Mouse (Mus musculus) heart, adult 8-10 months (tissue): ENCODE measurements around the gene Fbxo36. TPM values are rescaled to one million over a fixed set of nuclear protein-coding genes. Genes with fewer than 3 reads are reported as not detected.

Experiments
- DNase-seq: peaks from one replicate; pipeline ENCODE4 v3.0.0; 2022; ENCODE audit warnings: low spot score
- total RNA-seq, 4 experiments: library from RNA; stranded (reverse); gene quantifications; 2 replicates each; pipeline ENCODE4 v1.2.4; 2022

The Fbxo36 gene
- total RNA-seq, 4 experiments from 2014 or later: 1.3 to 3.0 (median 1.9) TPM

DNA sequence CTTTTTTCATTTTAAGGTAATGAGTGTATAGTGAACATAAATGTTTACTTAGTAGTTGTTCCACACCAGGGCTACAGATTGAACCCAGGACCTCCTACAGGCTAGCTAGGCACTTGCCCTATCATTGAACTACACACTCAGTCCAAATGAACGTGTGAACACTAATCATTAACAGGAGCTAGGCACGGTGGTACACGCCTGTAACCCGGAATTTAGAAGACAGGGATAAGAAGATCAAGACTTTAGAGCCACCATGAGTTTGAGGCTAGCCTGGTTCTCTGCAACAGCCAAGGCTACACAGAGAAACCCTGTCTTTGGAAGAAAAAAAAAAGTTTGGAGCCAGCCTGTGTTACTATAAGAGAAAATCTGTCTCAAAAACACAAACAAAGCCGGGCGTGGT is 20.0 kb downstream of the Fbxo36 start:
- DNase-seq: no peak

DNA sequence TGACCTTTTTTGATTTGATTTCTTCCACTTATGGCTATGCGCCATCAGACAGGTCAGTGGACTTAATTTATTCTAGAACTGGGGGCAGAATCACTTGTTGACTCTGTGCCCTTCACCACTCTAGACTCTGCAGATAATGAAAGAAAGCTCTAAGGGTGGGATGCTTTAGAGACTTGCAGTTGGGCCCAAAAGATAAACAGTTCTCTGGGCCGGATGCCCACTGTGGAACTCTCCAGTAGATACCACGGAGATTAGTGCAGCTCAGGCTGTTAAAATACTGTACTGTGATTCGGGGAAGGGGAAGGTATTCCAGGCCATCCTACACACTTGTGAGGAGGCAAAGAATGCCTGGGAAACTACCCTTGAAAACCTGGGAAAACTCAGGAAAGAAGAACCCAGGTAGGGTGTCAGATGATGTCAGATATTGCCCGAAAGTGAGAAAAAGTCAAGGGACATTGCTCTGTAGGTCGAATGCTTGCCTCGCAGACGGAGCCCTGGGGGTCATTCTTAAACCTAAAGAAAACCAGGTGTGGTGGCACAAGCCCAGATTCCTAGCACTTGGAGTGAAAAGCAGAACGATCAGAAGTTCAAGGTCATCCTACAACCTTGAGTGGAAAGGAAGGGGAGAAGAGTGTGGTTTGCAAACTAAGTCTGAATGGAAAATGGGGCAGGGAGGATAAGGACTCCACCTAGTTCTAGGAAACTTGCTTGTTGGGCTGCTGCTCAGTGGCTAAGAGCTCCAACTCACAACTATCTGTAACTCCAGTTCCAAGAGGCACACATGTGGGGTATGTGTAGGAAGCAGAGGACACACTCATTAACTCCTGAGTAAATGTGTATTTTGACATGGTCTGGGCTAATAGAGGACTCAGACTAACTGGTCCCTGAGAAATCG is 21.0 kb downstream of the Fbxo36 start:
- no peak for DNase-seq

GRCm38 (mm10) chr1:84861255-84861630 is 21.6 kb downstream of the Fbxo36 start:
- DNase-seq: no peak

DNA sequence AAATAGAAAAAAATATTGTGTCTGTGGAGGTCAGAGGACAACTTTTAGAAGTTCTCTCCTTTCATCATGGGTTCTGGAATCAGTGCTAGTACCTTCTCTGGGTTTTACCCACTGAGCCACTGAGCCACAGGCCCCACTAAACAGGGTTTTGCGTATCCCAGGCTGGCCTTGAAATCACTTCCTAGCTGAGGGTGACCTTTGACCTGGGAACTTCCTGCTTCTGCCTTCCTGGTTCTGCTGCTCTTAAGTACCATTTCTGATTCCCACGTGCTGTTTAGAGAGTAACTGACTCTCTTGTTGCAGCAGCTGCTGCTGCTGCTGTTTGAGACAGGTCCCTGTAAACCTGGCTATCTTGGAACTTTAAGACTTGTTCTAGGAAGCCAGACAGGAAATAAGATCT is 25.0 kb downstream of the Fbxo36 start:
- DNase-seq: no peak

DNA sequence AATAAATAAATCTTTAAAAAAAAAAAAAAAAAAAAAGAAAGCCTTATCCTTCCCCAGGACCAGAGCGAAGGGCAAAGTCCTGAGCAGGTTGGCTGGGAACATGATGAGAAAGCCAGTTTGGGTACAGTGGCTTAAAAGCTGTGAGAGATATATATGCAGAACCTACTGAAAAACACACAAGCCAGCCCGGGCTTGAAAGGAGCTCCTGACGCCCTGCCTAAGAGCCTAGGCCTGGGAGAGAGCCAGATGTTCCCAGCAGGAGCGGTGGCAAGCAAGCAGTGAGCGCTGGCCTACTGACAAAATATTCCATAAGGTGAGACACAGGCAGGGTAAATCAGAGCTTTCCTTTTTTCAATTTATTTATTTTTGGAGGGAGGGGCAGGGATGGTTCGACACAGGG is 26.6 kb downstream of the Fbxo36 start:
- no peak for DNase-seq

DNA sequence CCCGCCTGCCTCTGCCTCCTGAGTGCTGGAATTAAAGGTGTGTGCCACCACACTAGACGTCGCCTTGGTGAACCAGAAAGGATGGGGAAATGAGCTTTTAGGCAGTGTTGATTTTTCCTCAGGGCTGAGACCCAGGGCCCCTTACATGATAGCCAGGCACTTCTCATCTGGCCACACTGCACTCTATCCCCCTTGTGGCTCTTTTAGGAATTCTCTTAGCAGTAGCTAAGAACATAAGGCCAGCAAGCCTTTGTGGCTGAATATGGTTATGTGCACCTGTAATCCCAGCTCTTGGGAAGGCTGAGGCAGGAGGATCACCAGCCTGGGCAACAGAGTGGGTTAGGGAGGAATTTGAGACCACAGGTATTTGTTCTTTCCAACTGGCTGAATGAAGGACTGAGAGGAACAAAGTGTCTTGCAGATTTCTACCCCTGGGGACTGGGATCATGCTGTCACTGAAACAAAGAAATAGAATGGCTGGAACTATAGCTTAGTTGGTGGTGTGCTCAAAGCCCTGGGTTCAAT is 27.1 kb downstream of the Fbxo36 start:
- no peak for DNase-seq

GRCm38 (mm10) chr1:84868311-84868710 is 28.7 kb downstream of the Fbxo36 start:
- DNase-seq: no peak

- no peak for DNase-seq
These were observed 29.2 kb downstream of the Fbxo36 start for GRCm38 (mm10) chr1:84868841-84869240.

DNA sequence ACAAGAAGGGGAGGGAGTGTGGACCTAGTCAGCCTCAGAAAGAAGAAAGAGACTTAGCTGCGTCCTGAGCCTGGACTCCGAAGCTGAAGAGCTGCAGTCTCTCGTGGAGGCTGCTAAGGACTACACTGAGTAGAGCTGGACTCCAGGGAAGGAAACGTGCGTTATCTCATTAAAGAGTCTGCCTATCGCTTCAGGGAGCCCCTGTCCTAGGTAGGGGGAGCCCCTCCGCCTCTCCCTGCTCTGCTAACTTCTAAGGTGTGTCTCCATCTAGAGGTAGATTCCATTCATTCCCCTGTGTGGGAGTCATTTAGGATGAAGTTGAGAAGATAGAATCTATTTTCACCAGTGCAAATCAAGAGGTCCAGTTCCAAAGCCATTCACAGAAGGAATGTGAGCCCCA is 29.9 kb downstream of the Fbxo36 start:
- no peak for DNase-seq

DNA sequence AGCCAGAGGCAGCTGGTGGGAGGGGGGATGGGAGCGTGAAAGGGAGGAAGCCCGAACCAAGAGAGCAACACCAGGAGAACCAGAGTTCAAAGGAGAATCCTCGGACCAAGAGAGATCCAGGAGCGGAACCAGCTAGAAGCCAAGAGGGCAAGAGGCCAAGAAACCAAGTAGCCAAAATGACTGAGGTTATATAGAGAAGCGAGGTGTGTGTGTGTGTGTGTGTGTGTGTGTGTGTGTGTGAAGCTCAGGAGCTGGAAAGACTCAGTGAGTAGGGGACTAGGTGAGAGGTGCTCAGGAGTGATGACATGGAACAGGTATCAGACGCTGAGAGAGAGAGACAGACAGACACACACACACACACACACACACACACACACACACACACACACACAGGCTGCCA is 31.5 kb downstream of the Fbxo36 start:
- DNase-seq: no peak

- DNase-seq: no peak
These were observed 32.5 kb downstream of the Fbxo36 start for GRCm38 (mm10) chr1:84872105-84872504.

DNA sequence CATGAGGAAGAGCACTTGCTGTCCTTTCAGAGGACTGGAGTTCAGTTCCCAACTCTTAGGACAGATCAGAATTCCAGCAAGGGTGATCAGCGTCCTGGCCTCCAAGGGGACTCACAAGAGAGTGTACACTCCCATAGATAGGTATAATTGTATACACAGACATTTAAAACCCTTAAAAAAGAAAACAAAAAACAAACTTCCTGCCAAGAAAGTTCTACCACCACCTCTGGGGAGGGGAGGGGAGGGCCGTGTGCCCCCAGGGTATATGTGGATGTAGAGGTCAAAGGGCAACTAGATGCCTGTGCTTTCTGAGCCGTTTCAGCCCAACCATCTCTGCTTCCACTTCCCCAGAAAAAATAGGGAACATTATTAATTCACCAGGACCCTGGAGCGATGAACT is 33.3 kb downstream of the Fbxo36 start:
- no peak for DNase-seq

GRCm38 (mm10) chr1:84877590-84877989 is 37.9 kb downstream of the Fbxo36 start:
- DNase-seq: no peak

DNA sequence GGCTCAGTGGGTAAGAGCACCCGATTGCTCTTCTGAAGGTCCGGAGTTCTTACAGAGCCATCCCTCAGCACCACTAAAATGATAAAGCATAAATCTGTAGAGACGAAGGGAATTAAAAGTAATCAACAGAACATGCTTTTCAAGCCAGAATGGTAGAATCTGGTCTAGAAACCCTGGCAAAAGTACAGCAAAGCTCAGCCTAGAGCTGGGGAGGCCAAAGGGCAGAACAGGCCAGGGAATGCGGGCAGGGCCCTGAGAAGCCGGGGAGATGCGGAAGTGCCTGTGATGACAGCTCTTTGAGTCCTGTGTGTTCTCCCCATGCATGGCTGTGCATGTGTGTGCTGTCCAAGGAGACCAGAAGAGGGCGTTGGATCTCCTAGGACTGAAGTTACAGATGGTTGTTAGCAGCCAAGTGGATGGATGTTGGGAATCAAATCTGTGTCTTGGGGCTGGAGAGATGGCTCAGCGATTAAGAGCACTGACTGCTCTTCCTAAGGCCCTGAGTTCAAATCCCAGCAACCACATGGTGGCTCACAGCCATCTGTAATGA is 40.0 kb downstream of the Fbxo36 start:
- no peak for DNase-seq

DNA sequence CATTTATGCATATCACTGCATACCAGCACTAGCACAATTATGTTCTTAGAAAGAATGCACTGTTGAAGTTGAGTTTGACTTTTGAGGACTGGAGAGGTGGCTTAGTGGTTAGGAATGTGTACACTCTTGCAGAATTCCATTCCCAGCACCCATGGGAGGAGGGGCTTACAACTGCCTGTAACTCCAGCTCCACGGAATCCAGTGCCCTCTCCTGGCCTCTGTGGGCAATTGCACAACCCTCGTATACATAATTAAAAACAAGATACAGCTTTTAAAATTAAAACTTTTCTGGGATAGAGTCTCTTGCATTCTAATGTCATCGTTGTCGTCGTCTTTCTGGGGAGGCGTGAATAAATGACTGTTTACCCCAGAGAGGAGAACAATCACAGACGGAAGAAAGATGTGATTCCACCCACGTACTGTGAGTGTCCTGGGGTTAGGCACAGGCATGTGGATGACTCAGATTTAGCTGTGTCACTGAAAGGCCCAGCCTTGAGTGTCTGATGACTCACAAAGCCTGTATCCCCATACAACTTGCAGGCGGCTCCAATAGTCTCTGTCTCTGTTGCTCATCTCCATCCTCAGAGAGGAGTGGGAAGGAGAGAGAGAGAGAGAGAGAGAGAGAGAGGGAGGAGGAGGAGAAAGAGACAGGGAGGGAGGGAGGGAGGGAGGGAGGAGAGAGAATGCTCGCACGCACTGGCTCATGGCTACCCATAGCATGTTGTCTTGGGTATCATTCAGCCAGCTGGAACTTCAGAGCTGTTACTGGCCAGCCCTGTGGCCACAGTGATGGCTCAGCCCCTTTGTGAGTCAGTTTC is 41.8 kb downstream of the Fbxo36 start:
- DNase-seq: no peak

GRCm38 (mm10) chr1:84882066-84882532 is 42.5 kb downstream of the Fbxo36 start:
- no peak for DNase-seq

DNA sequence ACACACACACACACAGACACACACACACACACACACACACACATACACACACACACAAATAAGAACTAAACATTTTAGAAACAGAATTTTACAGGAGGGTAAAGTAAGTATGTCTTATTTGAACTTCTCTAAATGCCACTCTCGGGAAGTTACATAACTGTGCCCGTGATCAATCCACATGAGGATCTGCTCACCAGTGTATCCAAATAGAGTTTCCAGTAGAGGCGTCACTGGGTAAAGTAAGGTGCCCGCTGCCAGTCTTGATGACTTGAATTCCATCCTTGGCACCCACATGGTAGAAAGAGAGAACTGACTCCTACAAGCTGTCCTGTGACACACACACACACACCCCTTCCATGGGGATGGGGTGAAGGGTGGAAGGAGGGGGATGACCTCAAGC is 43.3 kb downstream of the Fbxo36 start:
- no peak for DNase-seq

GRCm38 (mm10) chr1:84883889-84884288 is 44.2 kb downstream of the Fbxo36 start:
- no peak for DNase-seq

GRCm38 (mm10) chr1:84885174-84885573 is 45.5 kb downstream of the Fbxo36 start:
- no peak for DNase-seq

DNA sequence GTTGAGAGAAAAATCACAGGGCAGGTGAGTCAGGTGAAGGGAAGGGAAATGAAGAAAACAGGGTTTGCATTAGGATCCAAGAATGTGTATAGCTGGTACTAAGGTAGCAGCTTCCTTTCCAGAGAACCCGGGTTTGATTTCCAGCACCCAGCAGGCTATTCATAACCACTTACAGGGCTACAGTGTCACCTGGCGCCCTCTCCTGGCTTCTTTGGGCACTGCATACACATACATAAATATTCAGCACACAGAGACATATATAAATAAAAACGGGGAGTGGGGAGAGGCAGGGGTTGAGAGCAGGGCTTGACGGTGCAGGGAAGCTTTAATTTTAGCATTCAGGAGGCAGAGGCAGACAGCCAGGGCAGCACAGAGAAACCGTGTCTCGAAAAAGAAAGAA is 46.3 kb downstream of the Fbxo36 start:
- no peak for DNase-seq

DNA sequence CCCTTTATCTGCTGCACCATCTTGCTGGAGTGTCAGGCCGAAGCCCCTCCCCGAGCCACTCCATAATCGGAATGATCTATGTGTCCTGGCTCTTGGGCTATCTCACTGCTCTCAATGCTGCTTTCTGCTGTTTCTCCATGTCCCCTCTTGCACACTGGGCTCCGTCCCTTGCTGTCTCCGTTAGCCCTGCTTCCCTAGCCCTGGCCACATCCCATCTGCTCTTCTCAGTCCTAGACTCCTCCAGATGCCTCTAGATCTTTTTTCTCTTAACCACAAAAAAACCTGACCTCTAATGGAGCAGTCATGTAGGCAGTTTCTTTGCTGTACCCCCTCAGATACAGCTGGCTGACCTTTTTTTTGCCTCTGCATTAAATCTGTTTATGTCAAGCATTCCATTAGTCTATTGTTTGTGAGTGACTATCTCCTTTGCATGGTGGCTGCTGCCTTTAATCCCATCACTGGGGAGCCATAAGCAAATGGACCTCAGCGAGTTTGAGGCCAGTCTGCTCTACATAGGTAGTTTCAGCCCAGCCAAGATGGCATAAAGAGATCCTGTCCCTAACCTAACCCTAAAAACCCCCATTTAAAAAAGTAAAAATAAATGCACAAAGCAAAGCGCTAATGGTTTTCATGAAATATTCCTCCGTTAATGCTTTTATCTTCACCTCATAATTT is 49.8 kb downstream of the Fbxo36 start:
- DNase-seq: no peak

DNA sequence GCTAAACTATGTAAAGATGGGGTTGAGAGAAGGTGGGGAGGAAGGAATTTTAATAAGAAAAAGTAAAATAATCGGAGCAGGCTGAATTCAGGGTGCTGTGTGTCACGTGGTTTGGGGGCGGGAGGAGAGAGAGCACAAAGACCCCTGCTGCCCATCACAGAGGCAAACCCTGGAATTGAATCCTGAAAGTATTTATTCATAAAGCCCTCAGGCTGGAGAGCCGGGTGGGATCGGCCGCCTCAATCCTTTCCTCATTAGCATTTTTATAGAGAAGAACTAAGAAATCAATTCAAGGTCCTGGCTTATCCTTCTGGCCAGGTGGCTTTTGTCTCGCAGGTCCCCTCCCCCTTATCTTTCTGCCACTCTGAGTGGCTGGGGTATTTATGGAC is 50.4 kb downstream of the Fbxo36 start:
- no peak for DNase-seq
